Mouse (Mus musculus): ENCODE data around the gene Vgll4.

Vgll4 gene

DNA sequence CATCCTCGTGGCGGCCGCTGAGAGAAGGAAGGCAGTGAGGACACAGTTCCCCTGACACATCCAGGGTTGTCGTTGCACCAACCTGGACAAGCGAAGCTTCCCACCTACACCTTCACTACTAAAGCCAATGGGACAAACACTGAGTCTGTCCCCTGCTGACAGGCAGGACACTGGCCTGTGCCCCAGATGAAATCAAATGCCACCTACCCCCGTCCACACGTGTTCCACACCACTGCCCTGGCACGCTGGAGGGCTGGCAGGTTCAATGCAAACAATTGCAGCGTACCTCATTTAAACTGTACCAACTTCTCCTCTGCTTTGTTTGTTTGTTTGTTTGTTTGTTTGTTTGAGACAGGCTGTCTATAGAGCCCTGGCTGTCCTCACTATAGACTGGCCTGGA lies 50.8 kb downstream of the Vgll4 start:
- DNase-seq (ENCODE audit: low spot score), result no peak

DNA sequence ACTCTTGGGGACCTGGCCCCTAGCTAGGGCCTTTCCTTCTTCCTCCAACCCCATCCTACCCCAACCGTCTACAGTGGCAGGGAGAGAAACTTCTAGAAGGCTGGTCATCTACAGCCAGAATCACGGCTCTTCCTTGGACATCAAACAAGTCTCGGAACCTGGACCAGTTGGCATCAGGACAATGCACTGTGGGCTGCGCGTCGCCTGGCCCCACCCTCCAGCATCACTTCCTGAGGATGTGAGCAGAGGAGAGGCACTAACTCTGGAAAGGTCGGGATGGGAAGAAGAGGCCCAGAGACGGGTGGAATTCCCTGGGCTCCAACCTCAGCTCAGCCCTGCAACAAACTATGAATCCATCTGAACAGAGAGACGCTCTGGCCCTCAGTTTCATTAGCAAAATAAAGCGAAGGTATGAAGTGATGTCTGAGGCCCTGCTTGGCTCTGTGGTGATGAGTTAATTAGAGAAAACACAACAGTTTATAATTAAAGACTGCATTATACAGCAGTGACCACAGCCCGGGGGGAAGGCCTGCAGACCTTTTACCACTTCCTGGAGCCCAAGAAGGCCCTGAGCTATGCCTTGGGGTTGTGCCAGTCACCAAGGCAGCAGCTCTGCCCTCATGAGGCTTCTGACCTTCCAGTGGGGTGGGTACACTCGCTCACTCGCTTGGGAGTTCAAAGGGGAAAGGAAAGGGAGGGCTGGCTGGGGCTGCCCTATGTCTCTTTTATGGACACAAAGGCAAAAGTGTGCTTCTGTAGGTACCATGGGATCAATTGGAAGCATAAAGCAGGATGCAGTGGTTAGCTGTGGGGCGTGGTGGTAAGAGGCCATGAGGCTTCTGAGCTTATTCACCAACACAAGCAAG lies 51.8 kb downstream of the Vgll4 start:
- DNase-seq (ENCODE audit: low spot score), result no peak

DNA sequence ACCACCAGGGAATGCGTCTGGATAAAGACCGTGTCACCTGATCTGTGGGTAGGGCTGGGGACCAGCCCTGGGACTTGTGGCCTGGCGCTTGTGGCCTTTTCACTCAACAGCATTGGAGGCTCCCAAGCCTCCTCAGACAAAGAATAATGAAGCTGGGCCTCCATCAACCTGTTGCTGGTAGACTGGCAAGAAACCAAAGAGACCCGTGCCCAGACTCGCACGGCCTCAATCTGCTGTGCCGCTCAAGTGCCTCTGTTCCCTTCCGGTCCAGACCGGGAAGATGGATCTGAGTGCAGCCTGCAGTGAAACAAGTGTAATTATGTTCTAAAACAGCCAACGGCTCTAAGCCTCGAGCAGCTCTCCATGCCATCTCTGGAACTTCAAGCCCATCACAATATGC lies 52.7 kb downstream of the Vgll4 start:
- no peak for DNase-seq (ENCODE audit: low spot score)

DNA sequence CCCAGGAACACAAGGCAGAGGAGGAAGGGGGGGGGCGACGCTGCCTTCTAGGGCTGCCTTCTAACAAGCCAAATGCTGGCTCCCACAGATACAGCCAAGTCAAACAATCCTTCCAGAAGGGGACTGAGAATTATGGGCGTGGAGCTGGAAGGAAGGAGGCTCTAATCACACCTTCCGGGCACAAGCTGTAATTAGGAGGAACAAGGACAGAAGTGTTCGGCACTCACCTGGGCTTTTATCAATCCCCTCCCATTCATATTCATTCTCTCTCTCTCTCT lies 53.1 kb downstream of the Vgll4 start:
- DNase-seq (ENCODE audit: low spot score), result no peak

DNA sequence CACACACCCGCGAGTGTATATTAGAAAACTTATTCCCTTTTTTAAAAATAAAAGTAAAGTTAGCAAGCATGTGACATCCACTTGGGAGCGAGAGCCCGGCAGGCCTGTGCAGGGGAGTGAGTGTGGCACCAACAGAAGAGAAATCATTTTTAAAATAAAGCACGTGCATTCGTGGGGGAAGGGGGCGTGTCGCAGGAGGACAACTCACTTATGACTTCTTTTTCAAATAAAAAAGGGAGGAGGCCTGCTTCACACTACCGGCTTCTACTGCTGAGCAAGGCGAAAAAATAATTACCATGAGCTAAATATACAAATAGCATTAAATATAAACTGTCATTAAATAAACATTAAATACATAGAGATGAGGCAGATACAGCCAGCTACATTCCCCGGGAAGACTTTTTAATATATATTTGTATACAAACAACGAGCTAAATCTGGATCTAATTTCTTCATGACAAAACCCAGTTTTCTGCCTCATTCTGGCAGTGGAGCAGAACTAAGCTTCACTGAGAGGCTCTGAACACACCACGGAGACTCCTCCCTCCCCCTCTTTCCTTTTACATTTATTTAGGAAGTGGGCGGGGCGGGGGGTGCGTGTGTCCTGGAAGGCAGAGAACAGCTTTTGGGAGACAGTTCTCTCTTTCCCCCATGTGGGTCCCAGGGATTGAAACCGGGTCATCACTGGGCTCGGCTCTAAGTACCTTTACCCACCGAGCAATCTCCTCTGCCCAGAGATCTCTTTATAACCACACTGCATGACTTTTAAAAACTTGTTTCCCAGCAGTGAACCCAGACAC lies 53.7 kb downstream of the Vgll4 start:
- no peak for DNase-seq (ENCODE audit: low spot score)

DNA sequence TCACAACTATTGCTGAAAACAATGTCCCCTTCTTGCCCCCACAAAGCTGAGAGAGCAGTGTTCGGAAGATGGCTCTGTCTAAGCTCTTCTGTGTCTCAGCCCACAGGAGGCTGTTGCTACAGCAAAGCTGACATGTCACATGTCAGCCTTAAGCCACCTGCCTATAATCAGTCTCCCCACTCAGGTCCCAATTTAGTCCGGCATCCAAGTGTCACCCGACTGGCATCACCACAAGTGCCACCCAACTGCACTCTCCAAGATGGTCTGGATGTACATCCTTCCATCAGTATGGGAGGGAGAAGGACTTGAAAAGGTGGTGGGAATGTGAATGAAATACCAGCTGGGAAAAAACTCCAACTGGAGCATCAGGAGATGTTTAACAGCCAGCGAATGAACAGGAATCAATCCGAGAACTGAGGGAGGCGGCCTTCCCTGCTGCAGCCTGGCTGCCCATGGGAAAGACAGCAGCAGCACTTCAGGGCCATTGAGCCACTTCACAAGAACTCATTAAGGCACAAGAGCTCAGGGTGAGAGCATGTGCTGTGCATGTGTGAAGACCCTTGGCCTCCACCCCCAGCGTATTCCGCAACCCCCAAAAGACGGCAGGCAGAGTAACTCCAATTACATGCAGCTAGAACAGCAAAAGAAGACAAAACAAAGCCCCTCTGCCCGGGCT lies 55.6 kb downstream of the Vgll4 start:
- no peak for DNase-seq (ENCODE audit: low spot score)

DNA sequence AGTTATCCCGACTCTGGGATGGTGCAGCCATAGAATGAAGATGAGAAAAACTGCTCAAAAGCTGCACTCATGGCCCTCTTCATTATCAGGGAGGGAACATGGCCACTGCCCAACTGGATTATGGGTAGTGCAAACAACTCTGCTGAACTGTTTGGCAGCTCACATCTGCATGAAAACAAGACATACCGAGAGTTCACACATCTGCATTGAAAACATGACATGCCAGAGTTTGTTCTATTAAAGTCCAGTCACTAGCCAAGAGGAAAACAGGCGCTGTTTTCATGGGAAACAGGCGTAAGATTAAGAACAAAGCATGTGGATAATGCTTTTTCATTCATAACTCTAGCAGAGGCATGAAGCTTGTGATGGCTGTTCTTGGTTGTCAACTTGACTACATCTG lies 56.7 kb downstream of the Vgll4 start:
- DNase-seq (ENCODE audit: low spot score), result no peak

DNA sequence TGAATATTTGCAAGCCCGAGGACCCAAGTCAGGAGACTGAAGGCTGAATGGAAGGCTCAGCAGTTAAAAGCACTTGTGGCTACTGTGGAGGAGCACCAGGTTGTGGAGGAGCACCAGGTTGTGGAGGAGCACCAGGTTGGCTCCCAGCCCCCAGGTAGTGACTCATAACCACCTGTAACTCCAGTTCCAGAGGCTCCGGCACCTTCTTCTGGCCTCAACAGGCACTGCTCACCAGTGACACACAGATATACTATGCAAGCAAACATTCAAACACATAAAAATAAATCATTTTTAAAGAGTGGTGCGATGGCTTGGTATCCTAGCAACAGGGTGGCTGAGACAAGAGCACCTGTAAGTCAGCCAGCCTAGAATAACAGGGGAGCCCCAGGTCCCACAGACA lies 58.3 kb downstream of the Vgll4 start:
- no peak for DNase-seq (ENCODE audit: low spot score)

DNA sequence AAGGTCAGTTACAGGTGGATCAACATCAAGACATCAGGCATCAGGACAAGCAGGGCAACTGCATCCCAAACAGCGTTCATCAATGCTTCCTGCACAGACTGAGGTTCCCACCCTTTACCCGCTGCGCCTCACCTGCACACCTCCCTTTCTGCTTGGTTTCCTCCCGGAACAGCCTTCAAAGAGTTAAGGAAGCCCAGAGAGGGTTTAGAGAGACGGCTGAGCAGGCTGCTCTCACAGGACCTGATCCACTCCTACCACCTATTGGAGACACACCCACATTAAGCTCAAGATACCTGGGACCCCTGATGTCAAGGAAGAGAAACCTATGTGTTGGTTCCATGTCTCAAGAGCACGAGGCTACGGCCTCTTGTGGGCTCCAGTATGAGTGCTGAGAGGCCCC lies 60.0 kb downstream of the Vgll4 start:
- DNase-seq (ENCODE audit: low spot score), result no peak

DNA sequence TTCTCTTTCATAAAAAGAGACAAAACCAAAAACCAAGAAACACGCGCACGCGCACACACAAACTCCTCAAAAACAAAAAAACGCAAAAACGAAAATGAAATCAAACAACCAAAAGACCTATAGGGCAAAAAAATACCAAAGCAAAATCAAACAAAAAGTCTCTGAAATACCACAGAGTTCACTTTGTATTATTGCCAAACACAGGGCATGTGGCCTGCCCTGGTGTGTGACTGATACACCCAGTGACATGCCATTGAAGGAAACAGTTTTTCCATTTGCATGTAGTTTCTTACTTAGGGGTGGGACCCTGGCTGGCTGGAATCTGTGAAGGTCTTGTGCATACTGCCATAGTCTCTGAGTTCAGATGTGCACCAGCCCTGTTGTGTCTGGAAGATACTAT lies 62.3 kb downstream of the Vgll4 start:
- no peak for DNase-seq (ENCODE audit: low spot score)

DNA sequence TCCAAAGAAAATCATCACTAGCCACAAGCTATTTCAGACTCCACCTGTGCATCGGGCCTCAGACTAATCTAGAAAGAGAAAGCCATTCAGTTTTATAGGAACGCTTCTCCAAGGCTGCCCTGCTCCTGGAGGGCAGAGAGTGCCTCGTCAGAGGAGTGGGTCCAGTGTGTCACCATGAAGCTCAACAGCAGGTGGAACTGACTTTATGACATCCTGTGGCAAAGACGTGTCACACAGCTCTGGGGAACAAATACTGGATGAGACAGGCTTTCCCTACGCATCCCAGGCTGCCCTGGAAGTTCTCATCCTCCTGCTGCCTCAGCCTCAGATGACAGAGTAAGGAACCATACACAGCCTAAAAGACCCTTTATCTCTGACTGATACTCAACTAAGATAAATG lies 63.6 kb downstream of the Vgll4 start:
- no peak for DNase-seq (ENCODE audit: low spot score)

DNA sequence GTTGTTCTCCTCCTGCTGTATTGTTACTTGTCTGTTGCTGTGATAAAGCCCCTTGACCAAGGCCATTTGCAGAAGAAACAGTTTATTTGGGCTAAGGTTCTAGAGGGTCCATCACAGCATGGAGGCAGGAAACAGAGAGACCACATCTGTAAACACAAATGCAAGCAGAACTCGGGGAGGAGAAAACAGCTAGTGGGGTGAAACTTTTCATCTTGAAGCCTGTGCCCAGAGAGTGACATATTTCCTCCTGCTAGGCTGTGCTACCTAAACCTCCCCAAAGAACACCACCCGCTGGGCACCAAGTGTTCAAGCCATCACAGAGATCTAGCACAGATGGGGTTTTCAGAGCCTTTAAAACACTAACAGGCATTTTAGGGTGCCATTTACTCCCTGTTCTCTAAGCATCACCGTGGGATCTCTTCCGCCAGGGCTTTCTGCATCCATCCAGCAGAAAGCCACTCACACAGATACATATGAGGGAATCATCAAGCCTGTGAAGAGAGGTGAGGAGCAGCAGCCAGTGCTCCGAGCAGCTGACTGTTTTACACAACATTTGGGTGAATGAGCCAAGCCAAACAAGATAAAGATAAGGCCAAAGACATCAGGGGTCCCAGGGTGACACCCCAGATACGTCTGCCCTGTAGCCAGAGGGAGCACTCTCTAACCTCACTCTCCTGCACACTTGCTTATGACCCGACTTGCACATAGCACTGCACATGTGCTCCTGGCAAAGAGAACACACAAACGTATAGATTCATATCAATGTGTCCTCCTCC lies 64.4 kb downstream of the Vgll4 start:
- DNase-seq (ENCODE audit: low spot score), result no peak

DNA sequence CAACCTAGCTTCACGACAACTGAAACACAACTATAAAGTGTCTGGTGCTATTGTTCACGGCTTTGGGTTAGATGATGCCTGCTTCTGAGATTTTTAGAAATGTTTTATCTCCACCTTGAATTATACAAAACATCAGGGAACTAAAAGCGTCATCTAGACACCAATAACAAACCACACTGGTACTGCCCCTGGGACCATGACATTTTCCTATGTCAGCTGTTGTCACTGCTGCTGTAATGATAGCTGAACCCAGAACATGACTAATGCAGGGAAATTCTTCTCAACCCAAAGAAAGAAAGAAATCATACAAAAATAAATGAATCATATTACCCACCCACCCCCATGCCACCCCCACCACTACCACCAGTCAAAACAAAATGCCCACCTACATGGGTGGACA lies 65.0 kb downstream of the Vgll4 start:
- no peak for DNase-seq (ENCODE audit: low spot score)

DNA sequence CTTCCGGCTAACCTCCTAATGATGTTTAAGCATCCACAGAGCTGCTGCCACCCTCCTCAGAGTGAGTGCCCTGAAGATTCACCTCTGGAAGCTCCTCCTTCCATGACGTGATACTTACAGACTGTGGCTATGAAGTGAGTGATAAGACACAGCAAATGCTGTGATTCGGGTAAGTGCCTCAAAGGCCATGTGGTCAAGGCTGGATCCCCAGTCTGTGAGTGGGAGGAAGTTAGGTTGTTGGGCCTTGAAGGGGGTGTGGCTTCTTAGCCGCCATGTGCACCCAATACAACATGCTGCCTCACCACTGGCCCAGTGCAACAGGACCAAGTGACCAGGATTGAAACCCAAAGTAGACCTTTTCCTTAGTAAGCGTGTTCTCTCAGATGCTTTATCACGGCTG lies 65.6 kb downstream of the Vgll4 start:
- DNase-seq (ENCODE audit: low spot score), result no peak

DNA sequence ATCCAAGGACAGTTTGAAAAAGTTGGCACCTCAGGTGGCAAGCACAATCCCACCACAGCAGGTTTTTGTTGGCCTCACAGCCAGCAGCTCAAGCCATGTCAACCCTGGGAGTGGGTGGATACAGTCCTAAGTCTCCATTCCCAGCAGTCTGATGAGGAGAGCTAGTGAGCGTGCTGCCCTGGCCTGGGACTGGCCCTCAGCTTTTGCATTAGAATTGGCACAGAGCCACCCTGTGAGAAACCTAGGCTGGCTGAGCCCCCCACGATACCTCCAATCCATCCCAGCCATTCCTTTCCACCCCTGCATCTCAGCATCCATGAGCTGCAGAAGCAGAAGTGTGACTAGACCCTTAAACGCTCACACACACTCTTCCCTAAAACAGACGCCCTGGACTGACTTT lies 67.9 kb downstream of the Vgll4 start:
- DNase-seq (ENCODE audit: low spot score), result no peak

DNA sequence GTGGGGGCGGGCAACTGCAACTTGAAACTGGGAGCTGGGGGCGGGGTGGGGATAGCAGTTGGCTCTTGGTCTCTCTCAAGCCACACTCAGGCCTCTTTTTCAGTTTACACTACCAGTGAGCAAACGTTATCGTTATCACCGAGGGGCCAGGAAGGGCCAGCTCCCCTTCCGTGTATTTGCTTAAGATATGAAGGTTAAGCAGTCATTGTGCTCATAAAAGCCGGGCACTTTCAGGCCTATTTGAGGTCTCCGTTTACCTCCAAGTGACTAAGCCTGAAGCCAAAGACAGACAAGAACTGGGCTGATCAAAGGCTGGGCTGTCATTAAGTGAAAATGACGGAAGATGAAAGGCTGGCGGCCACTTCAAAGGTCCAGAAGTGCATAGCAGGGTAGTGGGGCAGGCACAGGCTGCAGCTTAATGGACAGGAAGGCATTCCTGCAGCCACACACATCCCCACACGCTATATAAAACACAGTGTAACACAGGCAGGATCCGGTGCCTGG lies 68.4 kb downstream of the Vgll4 start:
- no peak for DNase-seq (ENCODE audit: low spot score)

DNA sequence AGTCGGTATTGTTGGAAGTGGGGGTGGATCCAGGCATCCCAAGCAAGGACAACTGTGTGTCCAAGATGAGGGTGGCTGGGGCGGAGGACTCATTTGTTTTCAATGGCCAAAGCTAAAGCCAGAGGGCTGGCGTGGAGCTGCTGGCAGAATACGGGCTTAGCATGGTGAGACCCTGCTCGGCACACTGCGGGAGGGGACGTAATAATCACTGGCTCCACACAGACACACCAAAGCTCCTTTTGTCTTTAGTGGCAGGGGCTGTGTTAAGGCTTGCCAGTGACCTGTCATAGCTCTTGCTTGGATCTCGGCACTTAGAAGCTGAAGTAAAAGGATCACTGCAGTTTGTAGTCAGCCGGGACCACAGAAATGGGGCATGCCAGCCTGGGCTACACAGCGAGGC lies 69.6 kb downstream of the Vgll4 start:
- DNase-seq (ENCODE audit: low spot score), result no peak

DNA sequence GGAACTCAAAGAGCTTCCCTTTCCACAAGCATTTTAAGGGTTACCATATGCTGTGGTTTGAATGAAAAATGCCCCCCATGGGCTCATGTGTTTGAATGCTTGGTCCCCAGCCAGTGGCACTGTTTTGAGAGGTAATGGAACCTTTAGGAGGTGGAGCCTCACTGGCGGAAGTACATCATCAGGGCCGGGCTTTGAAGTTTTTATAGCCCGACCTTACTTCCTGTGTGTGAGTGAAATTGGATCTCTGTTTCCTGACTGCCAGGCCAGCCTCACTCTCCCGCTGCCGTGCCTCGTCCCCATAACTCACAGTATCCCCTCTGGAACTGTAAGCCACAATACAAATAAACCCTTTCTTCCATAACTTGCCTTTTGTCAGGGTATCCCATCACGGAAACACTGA lies 70.1 kb downstream of the Vgll4 start:
- no peak for DNase-seq (ENCODE audit: low spot score)

DNA sequence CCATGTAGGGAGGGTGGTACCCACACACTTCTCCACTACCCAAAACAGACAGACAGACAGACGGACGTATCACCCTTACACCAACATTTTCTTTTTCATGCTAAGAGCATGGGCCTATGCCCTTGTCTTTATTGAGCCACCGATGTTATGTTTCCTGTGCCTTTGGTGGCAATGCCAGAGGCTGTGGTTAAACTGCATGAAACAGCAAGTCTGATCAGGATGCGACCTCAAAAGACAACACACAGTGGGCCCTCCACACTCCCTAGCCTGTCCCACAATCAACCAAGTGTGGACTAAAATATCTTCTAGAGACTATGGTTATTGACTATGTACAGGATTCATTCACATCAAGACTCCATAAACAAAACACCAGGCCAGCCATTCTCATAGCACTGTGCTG lies 70.8 kb downstream of the Vgll4 start:
- DNase-seq (ENCODE audit: low spot score), result no peak

DNA sequence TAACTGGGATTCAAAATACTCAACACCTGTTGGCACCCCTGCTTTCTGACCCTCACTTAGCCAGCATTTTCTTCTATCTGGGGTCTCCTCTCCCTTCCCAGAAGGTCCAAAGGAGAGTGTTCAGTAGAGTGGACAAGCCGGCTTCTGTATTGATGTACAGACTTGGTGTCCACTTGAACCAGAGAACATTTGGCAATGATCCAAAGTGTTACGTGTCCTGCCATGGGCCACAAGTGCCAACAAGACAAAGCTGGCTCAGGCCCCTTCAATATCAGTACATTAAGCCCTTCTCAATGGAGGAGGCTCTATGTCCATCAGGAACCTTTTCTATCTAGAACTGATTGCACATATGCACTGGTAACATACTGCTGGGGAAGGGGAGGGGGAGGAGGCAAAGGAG lies 73.5 kb downstream of the Vgll4 start:
- DNase-seq (ENCODE audit: low spot score), result no peak

DNA sequence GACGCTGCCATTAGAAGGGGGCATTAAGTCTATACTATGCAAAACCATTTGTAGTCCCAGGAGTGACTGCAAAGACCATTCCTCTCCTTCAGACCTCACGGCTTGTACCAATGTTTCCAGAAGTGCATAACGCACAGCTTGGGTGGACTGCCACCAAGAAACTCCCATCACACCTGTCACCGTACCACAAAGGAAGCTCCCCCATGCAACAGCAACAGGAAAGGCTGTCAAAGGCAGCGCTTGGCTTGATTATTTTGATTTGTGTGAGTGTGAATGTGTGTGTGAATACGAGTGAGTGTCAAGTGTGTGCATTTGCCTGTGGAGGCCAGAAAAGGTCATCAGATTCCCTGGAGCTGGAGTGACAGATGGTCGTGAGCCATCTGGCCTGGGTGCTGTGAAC lies 74.6 kb downstream of the Vgll4 start:
- no peak for DNase-seq (ENCODE audit: low spot score)

DNA sequence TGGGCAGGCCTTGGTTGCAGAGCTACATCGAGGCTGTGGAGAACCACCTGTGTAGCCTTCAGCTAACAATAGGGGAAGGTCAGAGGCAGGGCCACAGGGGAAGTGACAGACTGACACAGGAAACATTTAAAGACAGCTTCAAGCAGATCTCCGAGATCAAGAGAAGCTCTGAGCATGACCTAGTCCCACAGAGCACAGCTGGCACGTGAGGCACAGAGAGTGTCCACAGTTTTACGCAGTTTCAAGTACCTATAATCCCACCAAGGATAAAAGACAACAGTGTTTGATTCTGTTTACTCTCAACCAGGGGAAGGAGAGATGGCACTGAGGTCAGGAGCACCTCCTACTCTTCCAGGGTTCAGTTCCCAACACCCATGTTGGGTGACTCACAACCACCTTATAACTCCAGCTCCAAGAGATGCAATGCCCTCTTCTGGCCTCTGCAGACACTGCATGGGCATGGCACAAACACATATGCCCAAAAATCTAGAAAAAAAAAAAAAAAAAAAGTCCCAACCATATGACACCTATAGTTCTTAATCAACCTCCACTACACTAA lies 75.2 kb downstream of the Vgll4 start:
- no peak for DNase-seq (ENCODE audit: low spot score)
